Mouse (Mus musculus): ENCODE results near the gene Zfp213.
"Not testable (repeated sequence)": the region's sequence is repeated elsewhere in the genome, so short reads cannot be mapped to it uniquely, and the experiment has no call there.

The Zfp213 gene

DNA sequence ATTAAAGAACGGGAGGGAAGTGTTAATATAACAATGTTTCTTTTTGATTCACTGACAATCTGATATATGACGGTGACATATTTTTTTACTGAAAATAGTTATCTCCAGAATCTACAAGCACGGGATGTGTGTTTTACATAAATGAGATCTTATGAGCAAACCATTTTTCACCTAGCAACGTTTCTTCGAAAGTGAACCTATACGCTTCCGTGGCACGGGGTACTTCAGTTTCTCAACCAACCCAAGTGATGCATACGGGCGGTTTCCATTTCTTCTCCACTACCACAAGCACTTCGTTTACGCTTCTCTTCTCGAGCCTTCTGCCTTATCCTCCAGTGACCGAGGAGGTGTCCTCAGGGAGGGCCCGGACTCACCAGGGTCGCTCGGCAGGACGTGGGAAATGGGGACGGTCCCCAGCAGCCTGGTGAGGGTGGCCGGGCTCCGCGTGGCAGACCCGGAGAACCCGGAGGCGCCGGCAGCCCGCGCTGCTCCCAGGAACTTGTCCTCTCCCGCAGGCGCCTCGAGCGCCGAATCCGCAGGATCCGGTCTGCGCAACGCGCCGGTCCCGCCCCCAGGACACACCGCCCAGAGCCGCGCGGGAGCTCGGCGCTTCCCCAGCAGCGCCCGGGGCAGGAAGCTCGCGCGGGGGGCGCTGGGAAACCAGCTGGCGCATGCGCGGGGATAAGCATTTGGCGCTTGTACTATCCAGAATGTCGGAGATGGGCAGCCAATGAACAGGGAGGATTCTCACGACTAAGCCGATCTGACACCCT, at the start of gene Zfp213:
Gene Zfp213 (minus strand): TSS at position 644 of the 773 bp plus-strand sequence.
- peak; percentile 91 for DNase-seq (ENCODE audit: low spot score)

GRCm38 (mm10) chr17:23610361-23610800, 46.3 kb upstream of the Zfp213 start:
- DNase-seq (ENCODE audit: low spot score): no peak

- no peak for DNase-seq (ENCODE audit: low spot score)
These were observed 45.6 kb upstream of the Zfp213 start for GRCm38 (mm10) chr17:23609612-23610011.

GRCm38 (mm10) chr17:23605220-23605619, 41.2 kb upstream of the Zfp213 start:
- DNase-seq (ENCODE audit: low spot score): no peak

GRCm38 (mm10) chr17:23604394-23604793, 40.4 kb upstream of the Zfp213 start:
- DNase-seq (ENCODE audit: low spot score): no peak

- DNase-seq (ENCODE audit: low spot score): no peak
These were observed 39.5 kb upstream of the Zfp213 start for GRCm38 (mm10) chr17:23603542-23603941.

DNA sequence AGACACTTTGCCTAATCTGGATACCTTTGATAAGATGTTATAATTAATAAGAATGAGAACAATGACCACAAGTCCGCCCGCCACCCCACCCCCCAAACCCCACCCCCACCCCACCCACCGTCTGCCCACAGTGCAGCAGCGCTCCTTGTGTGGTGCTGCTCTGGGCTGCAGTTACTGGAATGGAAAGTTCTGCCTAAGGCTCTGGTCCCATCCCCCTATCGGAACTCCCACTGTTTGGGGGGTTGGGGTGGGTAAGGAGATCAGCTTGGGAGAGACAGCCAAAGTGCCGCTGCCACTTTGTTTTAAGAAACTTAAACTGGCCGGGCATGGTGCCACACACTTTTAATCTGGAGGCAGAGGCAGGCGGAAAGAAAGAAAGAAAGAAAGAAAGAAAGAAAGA, 39.0 kb upstream of the Zfp213 start:
- DNase-seq (ENCODE audit: low spot score): no peak

GRCm38 (mm10) chr17:23601836-23602585, 38.0 kb upstream of the Zfp213 start:
- no peak for DNase-seq (ENCODE audit: low spot score)

GRCm38 (mm10) chr17:23600641-23601622, 36.9 kb upstream of the Zfp213 start, which contains the start of gene Zscan10:
Zscan10 (plus strand) TSS chr17:23600856.
- DNase-seq (ENCODE audit: low spot score): no peak

DNA sequence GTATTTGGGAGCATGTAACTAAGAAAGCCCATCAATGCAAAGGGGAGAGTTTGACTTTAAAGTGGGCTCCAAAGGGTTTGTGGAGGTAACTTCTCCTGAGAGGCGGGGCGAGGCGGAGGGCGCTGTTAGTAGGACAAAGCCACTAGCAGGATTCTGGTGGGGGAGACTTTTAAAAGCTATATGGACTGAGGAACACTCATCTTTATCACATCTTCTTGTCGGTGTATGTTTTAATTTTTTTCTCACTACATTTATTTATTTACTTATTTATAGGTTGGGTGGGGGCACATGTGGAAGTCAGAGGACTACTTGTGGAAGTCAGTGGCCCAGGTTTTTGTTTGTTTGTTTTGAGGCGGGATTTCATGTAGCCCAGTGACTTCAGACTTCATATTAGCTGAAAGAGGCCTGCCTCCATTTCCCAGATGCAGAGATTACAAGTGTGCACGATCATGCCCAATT, 35.6 kb upstream of the Zfp213 start:
- DNase-seq (ENCODE audit: low spot score): no peak

- DNase-seq (ENCODE audit: low spot score): peak; percentile 60
These were observed 34.8 kb upstream of the Zfp213 start, which contains the start of gene Zfp13 for GRCm38 (mm10) chr17:23598582-23599552. Zfp13 (minus strand) TSS chr17:23599487.

GRCm38 (mm10) chr17:23595139-23595538, 31.1 kb upstream of the Zfp213 start:
- not testable (repeated sequence) for DNase-seq (ENCODE audit: low spot score)

DNA sequence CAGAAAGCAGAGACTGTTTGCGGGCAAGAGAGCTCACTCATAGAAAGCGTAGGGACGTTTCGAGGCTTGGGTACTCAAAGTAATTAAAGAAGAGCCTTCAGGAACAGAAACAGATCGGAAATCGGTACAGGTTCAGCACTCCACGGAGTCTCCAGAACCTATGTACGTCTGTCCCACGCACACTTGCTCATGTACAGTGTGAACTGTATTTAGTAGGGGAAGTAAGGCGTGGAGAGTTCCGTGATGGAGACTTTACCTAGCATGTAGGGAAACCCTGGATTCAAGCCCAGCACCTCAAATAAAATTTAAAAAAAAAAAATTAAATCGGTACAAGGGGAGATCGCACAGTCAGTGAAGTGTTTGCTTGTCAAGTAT, 28.9 kb upstream of the Zfp213 start:
- DNase-seq (ENCODE audit: low spot score): no peak

- DNase-seq (ENCODE audit: low spot score): peak; percentile 96
These were observed 28.3 kb upstream of the Zfp213 start for GRCm38 (mm10) chr17:23592208-23592925.

GRCm38 (mm10) chr17:23587253-23587652, 23.2 kb upstream of the Zfp213 start:
- DNase-seq (ENCODE audit: low spot score): no peak

GRCm38 (mm10) chr17:23585721-23586491, 21.9 kb upstream of the Zfp213 start:
- peak; percentile 62 for DNase-seq (ENCODE audit: low spot score)

DNA sequence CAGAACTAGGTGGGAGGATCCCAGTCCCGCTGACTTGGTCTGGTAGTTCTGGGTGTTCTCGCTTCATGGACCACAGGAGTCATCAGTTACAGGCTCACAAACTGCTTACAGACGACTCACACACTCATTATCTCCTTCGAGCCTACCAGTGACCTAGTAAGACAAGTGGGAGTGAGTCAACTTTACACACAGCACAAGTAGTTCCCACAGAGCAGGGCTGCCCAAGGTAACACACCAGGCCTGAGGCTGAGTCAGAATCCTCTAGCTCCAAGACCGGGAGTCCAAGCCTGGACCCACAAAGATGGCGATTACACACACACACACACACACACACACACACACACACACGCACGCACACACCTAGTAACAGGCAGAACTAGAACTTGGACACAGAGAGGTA, 20.7 kb upstream of the Zfp213 start:
- no peak for DNase-seq (ENCODE audit: low spot score)

- no peak for DNase-seq (ENCODE audit: low spot score)
These were observed 12.0 kb upstream of the Zfp213 start for GRCm38 (mm10) chr17:23575951-23576552.

DNA sequence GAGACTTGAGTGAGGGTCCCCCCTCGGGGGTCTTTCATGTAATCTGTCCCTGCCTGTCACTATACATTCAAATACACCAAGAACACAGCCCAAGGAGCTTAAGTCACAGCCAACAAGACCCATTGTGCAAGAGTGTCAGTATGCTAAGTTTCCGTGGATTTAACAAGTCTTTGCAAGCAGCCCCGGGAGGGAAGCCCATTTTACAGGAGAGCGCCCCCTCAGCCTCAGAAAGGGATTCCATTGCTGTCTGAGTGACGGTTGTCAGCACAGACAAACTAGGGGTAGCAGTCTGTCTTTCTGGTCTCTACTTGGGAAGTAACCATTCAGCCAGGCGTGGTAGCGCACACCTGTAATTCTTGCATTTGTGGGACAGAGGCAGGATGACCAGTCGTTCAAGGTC, 10.1 kb upstream of the Zfp213 start:
- DNase-seq (ENCODE audit: low spot score): no peak
